Mouse (Mus musculus) forebrain, embryonic 16.5 days (tissue): ENCODE results near the gene Arrb1. TPM values are rescaled to one million over a fixed set of nuclear protein-coding genes. Genes with fewer than 3 reads are reported as not detected.
A peak's percentile ranks its signal among the peaks of the same experiment; 100 is the strongest.

Experiments
- microRNA counts: library from miRNA; unstranded; fragments of <30 nt; microRNA quantifications from one replicate; lab custom pipeline; 2016
- microRNA-seq: library from miRNA; unstranded; fragments of <30 nt; microRNA quantifications from one replicate; pipeline ENCODE4, GENCODE M21; 2017
- polyA plus RNA-seq: library from polyadenylated mRNA; unstranded; fragments of >200 nt; fragmentation: Nextera tagmentation; extraction: Ambion mirVana; gene quantifications from 2 replicates; pipeline ENCODE4 v1.2.1, GENCODE M21; 2015

Gene Arrb1
- polyA plus RNA-seq, 1 experiment from 2014 or later: 18.1 TPM

MicroRNAs within 50 kb of the gene (microRNA counts, 519-probe panel; counts per million panel counts)
- microRNA mmu-miR-326 (lab: Ali Mortazavi, UCI): 2,596 counts per million, percentile 64 among the panel's probes with 10 or more counts

Small RNA genes lying within 50 kb of the gene (microRNA-seq; reads per million reads assigned to microRNA genes)
- 62.1 reads per million, percentile 48 among the genes with 10 or more reads in this experiment for gene Mir326

Other genes starting within 250 kb of the Arrb1 start
- 201 and 257 TPM in 2 replicates for gene Serpinh1, start 182.2 kb upstream of the Arrb1 start, polyA plus RNA-seq
- gene Gdpd5, start 154.1 kb upstream of the Arrb1 start, polyA plus RNA-seq: 45.2 and 48.0 TPM in 2 replicates
- 3.8 and 4.0 TPM in 2 replicates for gene Klhl35, start 69.5 kb upstream of the Arrb1 start, polyA plus RNA-seq
- gene Rps3, start 51.7 kb upstream of the Arrb1 start, polyA plus RNA-seq: 503 and 525 TPM in 2 replicates
- 0.67 and 0.76 TPM in 2 replicates for gene Tpbgl, start 91.6 kb downstream of the Arrb1 start, polyA plus RNA-seq
- gene Slco2b1, start 175.9 kb downstream of the Arrb1 start, polyA plus RNA-seq: 5.0 and 6.4 TPM in 2 replicates
- gene Olfr520, start 194.8 kb downstream of the Arrb1 start, polyA plus RNA-seq: not detected in 2 replicates
- not detected in 2 replicates for gene Olfr521, start 228.0 kb downstream of the Arrb1 start, polyA plus RNA-seq